Mouse (Mus musculus): ENCODE measurements around the gene Lrrc15. TPM values are rescaled to one million over a fixed set of nuclear protein-coding genes. Genes with fewer than 3 reads are reported as not detected.

Gene Lrrc15
- total and polyA plus RNA-seq, 3 experiments: not detected

DNA sequence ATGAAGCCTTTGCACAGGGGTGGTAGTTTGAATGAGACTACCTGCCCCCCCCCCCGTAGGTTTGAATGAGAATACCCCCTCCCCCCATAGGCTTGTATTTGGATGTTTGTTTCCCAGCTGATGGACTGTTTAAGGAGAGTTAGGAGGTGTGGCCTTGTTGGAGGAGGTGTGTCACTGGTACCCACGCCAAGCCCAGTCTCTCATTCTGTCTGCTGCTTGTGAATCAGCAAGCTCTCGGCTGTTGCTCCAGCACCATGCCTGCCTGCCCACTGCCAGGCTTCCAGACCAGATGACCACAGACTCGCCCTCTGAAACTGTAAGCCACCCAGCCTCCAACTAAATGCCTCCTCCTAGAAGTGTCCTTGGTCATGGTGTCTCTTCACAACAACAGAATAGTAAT lies 19.9 kb downstream of the Lrrc15 start:
- peaks cover 0 to 4% of the 10 kb centered on the region in 2 experiments; a peak in 1 of 4 replicates for H3K4me1 ChIP-seq (ENCODE audit: control insufficient read depth in 1 of 2, insufficient read depth in 2 of 2, low read length in 2 of 2)
- DNase-seq (ENCODE audit: low read depth, low spot score): no peak
- peaks cover 0 to 3% of the 10 kb centered on the region in 2 experiments; a peak in 3 of 4 replicates for H3K27me3 ChIP-seq (ENCODE audit: control insufficient read depth in 1 of 2, insufficient read depth in 2 of 2, low read length in 2 of 2)
- H3K9me3 ChIP-seq (replicated peaks; ENCODE audit: insufficient read depth, low read length): no peaks in the 10 kb centered on the region
- no peaks in the 10 kb centered on the region for H3K79me2 ChIP-seq (ENCODE audit: control insufficient read depth, insufficient read depth, low read length, poor library complexity)
- H3K4me3 ChIP-seq (ENCODE audit: control insufficient read depth in 1 of 2, insufficient read depth in 1 of 2, low read depth in 2 of 2, low read length in 2 of 2): no peak overlapping the region
- H3K36me3 ChIP-seq (ENCODE audit: control insufficient read depth in 1 of 2, insufficient read depth in 2 of 2, low read length in 2 of 2): 0 out of 4 replicates have a peak, but pooled peaks cover 0 to 2% of the 10 kb centered on the region in 2 experiments
- no peak overlapping the region for H3K27ac ChIP-seq (ENCODE audit: control insufficient read depth, low read depth, low read length)
- H3K9ac ChIP-seq (ENCODE audit: control insufficient read depth, low read depth, low read length, poor library complexity, severe bottlenecking): no peak overlapping the region
- no peak for TF ChIP-seq USF1 (IDR thresholded peaks at IDR 0.05; ENCODE audit: low read depth, low read length)
- TF ChIP-seq NRF1 (IDR thresholded peaks at IDR 0.05; ENCODE audit: insufficient read depth, low read depth, low read length, poor library complexity, severe bottlenecking): no peak
- no peak for TF ChIP-seq MYC (IDR thresholded peaks at IDR 0.05; ENCODE audit: low read depth, low read length)
- TF ChIP-seq ETS1 (IDR thresholded peaks at IDR 0.05; ENCODE audit: low read depth, low read length): no peak
- no peak for TF ChIP-seq CHD2 (IDR thresholded peaks at IDR 0.05; ENCODE audit: low read length)
- TF ChIP-seq ZNF384 (IDR thresholded peaks at IDR 0.05; ENCODE audit: low read depth, low read length): no peak
- no peak for TF ChIP-seq CTCF (IDR thresholded peaks at IDR 0.05 in 2 of 3, conservative IDR thresholded peaks at IDR 0.05 in 1 of 3; ENCODE audit: control insufficient read depth in 1 of 3, insufficient read depth in 1 of 3, low read depth in 2 of 3, low read length in 3 of 3, poor library complexity in 1 of 3, severe bottlenecking in 1 of 3)
- no peak for TF ChIP-seq USF2 (IDR thresholded peaks at IDR 0.05; ENCODE audit: borderline replicate concordance in 1 of 2, insufficient read depth in 1 of 2, low read depth in 1 of 2, low read length in 2 of 2)
- no peak for TF ChIP-seq SIN3A (IDR thresholded peaks at IDR 0.05; ENCODE audit: low read length)
- TF ChIP-seq EP300 (IDR thresholded peaks at IDR 0.05; ENCODE audit: low read depth in 1 of 2, low read length in 2 of 2): no peak
- TF ChIP-seq TBP (IDR thresholded peaks at IDR 0.05; ENCODE audit: low read depth, low read length): no peak
- no peak for TF ChIP-seq GABPA (IDR thresholded peaks at IDR 0.05; ENCODE audit: low read depth, low read length)
- no peak for TF ChIP-seq BHLHE40 (IDR thresholded peaks at IDR 0.05; ENCODE audit: borderline replicate concordance, low read depth, low read length)
- no peak for TF ChIP-seq TCF12 (IDR thresholded peaks at IDR 0.05; ENCODE audit: low read depth, low read length)
- no peak for TF ChIP-seq UBTF (IDR thresholded peaks at IDR 0.05; ENCODE audit: borderline replicate concordance, insufficient read depth, low read depth, low read length)
- TF ChIP-seq ZKSCAN1 (IDR thresholded peaks at IDR 0.05; ENCODE audit: low read depth, low read length): no peak
- no peak for TF ChIP-seq POLR2AphosphoS5 (IDR thresholded peaks at IDR 0.05; ENCODE audit: borderline replicate concordance, low read depth, low read length)

DNA sequence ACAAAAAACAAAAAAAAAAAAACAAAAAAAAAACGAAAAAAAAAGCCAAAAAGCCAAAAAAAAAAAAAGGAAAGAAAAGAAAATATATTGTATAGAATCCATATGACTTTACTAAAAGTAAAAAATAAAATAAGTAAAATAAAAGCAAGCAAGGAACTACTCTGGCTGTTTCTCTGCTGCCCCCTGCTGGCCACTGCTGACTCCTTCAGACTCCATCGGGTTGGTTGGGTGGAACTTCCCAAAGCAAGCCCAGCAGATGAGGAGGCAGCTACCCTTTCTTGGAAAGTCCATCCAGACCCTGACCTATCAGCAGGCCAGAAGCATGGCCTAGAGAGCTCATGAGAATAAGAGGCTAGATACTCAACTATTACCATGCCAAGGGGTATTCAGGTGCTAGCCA lies 20.4 kb downstream of the Lrrc15 start:
- peak; percentile 83 for DNase-seq (ENCODE audit: low read depth, low spot score)
- Histone ChIP-seq H3K27ac (ENCODE audit: control insufficient read depth, low read depth, low read length) (no peak overlapping the region), H3K4me1 (ENCODE audit: control insufficient read depth in 1 of 2, insufficient read depth in 2 of 2, low read length in 2 of 2) (peaks cover 0 to 9% of the 10 kb centered on the region in 2 experiments; a peak in 3 of 4 replicates), H3K9me3 (replicated peaks; ENCODE audit: insufficient read depth, low read length) (no peaks in the 10 kb centered on the region), H3K9ac (ENCODE audit: control insufficient read depth, low read depth, low read length, poor library complexity, severe bottlenecking) (no peak overlapping the region), H3K27me3 (ENCODE audit: control insufficient read depth in 1 of 2, insufficient read depth in 2 of 2, low read length in 2 of 2) (peaks cover 0 to 3% of the 10 kb centered on the region in 2 experiments; a peak in 2 of 4 replicates), H3K36me3 (ENCODE audit: control insufficient read depth in 1 of 2, insufficient read depth in 2 of 2, low read length in 2 of 2) (peaks cover 0 to 4% of the 10 kb centered on the region in 2 experiments; a peak in 1 of 4 replicates), H3K4me3 (ENCODE audit: control insufficient read depth in 1 of 2, insufficient read depth in 1 of 2, low read depth in 2 of 2, low read length in 2 of 2) (no peak overlapping the region), H3K79me2 (ENCODE audit: control insufficient read depth, insufficient read depth, low read length, poor library complexity) (no peaks in the 10 kb centered on the region)
- TF ChIP-seq RAD21 (IDR thresholded peaks at IDR 0.05; ENCODE audit: low read depth, low read length): peak; percentile 55
- TF ChIP-seq USF2 (IDR thresholded peaks at IDR 0.05; ENCODE audit: borderline replicate concordance in 1 of 2, insufficient read depth in 1 of 2, low read depth in 1 of 2, low read length in 2 of 2): no peak
- TF ChIP-seq ZC3H11A (IDR thresholded peaks at IDR 0.05; ENCODE audit: low read depth, low read length): peak; percentile 55
- no peak for TF ChIP-seq NRF1 (IDR thresholded peaks at IDR 0.05; ENCODE audit: insufficient read depth, low read depth, low read length, poor library complexity, severe bottlenecking)
- 0 out of 2 replicates have a peak, but pooled peaks have one; percentile 31 for TF ChIP-seq ELF1 (IDR thresholded peaks at IDR 0.05; ENCODE audit: low read depth, low read length)
- 0 out of 2 replicates have a peak, but pooled peaks have one; percentile 21 for TF ChIP-seq JUND (IDR thresholded peaks at IDR 0.05; ENCODE audit: low read depth, low read length)
- TF ChIP-seq SMC3 (IDR thresholded peaks at IDR 0.05; ENCODE audit: low read depth, low read length): peak; percentile 76
- no peak for TF ChIP-seq ZNF384 (IDR thresholded peaks at IDR 0.05; ENCODE audit: low read depth, low read length)
- no peak for TF ChIP-seq POLR2AphosphoS5 (IDR thresholded peaks at IDR 0.05; ENCODE audit: borderline replicate concordance, low read depth, low read length)
- no peak for TF ChIP-seq UBTF (IDR thresholded peaks at IDR 0.05; ENCODE audit: borderline replicate concordance, insufficient read depth, low read depth, low read length)
- TF ChIP-seq CTCF (IDR thresholded peaks at IDR 0.05 in 2 of 3, conservative IDR thresholded peaks at IDR 0.05 in 1 of 3; ENCODE audit: control insufficient read depth in 1 of 3, insufficient read depth in 1 of 3, low read depth in 2 of 3, low read length in 3 of 3, poor library complexity in 1 of 3, severe bottlenecking in 1 of 3): peak; percentile 72 to 95 (median 85)

Measured in MEL (cell line).